In genomic region chr7:135344979-135345378, GRCm38 (mm10) we compare ENCODE assay signal across 17 mouse cellular contexts.
"Had no signal": no experiment of that assay in that cellular context is flagged by ENCODE, and none has a peak within 500 bp of the region (broad histone marks: within the 10 kb centered on the region; RNA-seq: fewer than 3 reads in every experiment).

No protein-coding gene starts in this region.

- H3K27ac ChIP-seq: lung, embryonic 15.5 days; macrophage; midbrain, embryonic 13.5 days; midbrain, embryonic 15.5 days; neural tube, embryonic 12.5 days; stomach, embryonic 15.5 days; stomach, postnatal 0 days had no signal

- H3K36me3 ChIP-seq: lung, embryonic 15.5 days; midbrain, embryonic 13.5 days; midbrain, embryonic 15.5 days; neural tube, embryonic 12.5 days; stomach, embryonic 15.5 days had no signal

- H3K4me3 ChIP-seq: lung, embryonic 15.5 days; megakaryocyte, embryonic 14.5 days; midbrain, embryonic 13.5 days; midbrain, embryonic 15.5 days; neural tube, embryonic 12.5 days; stomach, embryonic 15.5 days had no signal

- H3K9ac ChIP-seq: lung, embryonic 15.5 days; midbrain, embryonic 13.5 days; midbrain, embryonic 15.5 days; neural tube, embryonic 12.5 days; stomach, embryonic 15.5 days had no signal

- ATAC-seq: lung, postnatal 0 days; midbrain, embryonic 13.5 days; midbrain, embryonic 15.5 days had no signal

- H3K4me2 ChIP-seq: lung, embryonic 15.5 days; midbrain, embryonic 11.5 days; midbrain, embryonic 13.5 days; midbrain, embryonic 15.5 days; neural tube, embryonic 12.5 days; stomach, embryonic 15.5 days had no signal

- H3K4me1 ChIP-seq: lung, embryonic 15.5 days; megakaryocyte, embryonic 14.5 days; midbrain, embryonic 13.5 days; midbrain, embryonic 15.5 days; neural tube, embryonic 12.5 days; stomach, embryonic 15.5 days had no signal

- H3K27me3 ChIP-seq: lung, embryonic 15.5 days; midbrain, embryonic 13.5 days; midbrain, embryonic 15.5 days; neural tube, embryonic 12.5 days; stomach, embryonic 15.5 days had no signal

- DNase-seq: lung, adult 2 months; lung, postnatal 14 days; lung, postnatal 36 days; right cerebral cortex, postnatal 14 days; thymus, adult 2 months; thymus, postnatal 25 days; thymus, postnatal 4 days had no signal

- H3K9me3 ChIP-seq: lung, embryonic 15.5 days; megakaryocyte, embryonic 14.5 days; midbrain, embryonic 13.5 days; midbrain, embryonic 15.5 days; neural tube, embryonic 12.5 days; stomach, embryonic 15.5 days had no signal
